Mouse (Mus musculus) left cerebral cortex, adult 11 months (tissue): ENCODE measurements at regions not wholly inside any gene's neighbourhood (a gene's known extent, or its start where the extent isn't known, plus 50 kb on each side); places are given as distances from the start of the nearest gene placed in this dataset.

ENCODE experiments used
- DNase-seq: peaks from one replicate; pipeline ENCODE4 v3.0.0; 2022; ENCODE audit warnings: low spot score

DNA sequence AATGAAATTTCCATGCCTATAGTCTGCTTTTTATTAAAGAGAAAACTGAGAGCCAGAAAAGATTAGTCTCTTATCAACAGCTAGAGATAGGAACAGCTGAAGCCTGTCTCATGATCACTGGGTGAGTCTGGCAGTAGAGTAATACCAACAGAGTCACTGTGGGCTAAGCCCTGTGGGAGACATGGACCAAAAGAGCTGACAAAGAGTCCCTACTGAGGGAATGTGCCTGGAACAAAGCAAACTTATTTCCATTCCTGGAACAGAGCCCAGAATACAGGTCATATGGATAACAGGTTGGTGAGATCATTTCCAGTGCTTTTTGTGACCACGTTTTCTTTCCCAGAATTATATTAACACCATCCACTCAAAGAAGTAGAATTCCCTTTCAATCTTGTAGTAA is 237.4 kb downstream of the Tmsb4x start:
- DNase-seq: no peak

DNA sequence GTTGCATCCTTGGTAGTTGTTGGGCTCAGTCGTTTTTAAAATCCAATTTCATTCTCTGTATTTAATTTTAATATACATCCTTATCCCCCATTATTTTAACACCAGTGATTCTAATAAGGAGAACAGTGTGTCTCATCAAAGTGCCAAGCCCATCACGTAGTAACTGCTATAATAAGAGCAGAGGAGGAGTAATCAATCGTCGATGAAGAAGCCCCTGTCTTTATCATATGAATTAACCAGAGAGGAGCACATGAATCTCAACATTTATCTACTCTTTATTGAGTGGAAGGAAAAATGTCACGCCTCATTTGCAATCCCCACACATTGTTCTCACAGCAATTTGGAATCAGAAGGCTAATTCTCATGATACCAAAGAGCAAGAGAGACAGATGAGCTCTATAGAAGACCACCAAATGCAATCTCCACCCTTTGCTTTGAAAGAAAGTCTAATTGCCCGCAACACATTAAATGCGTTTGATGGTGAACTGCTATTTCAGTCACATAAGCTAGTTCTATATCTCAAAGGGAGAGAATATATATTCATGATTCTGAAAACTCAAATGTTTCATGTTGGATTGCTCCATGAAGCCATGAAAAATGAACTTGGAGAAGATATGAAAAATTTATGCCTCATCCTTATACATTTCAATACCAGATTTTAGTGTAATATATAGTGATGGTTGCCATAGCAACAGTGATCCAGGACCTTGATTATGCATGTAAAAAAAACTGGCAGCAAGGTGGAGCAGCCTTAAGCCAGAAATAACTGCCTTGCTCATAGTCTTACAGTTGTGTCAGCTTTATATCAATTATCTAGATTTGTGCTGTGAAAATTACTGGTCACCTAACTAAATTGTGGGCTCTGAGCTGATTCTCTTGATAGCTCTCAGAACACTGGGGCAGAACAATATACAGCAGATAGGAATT is 244.2 kb downstream of the Tmsb4x start:
- no peak for DNase-seq

DNA sequence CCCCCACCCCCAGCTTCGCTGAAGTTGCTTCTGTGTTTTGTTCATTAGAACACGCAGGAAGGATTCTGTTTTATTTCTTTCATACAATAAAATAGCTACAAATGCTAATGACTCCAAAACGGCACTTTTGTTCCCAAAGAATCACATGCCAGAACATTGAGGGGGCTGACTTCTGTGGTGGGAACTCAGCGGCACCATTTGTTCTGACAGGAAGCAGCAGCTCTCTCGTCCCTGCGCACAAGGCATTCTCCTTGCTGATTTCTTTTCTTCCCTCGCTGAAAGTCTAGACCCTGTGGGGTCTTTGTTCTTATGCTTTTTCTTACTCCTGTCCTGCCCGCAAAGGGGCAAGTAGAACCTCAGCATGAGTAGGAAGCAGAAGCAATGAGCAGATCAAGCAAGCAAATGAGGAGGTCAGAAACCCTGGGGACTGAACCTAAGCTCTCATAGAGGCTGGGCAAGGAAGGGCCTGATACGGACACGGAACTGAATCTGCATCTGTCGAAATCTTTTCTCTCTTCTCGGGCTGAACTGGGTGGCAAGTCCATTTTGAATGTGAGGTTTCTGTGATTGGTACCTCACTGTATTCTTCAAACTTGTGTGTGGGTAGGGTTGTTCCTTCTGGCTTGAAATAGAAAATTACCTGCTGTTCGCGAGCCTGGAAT is 256.5 kb downstream of the Tmsb4x start:
- peak; percentile 21 for DNase-seq

DNA sequence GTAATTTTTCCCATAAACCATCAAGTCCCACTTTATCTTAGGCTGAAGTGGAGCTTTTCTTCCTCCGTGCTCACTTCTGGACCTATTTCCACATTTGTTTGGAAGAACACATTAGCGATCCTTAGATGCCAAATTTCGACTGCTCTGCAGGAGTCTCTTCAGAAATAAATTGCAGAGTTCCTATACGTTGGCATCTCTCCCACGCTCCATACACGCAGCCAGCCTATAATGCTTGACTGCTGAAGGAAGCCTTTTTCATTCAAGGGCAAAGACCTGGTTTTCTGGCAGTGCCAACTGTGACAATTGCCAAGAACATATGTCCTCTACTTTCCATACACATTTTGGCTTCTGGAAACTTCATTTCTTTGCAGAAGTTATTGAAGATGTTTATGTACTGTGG is 258.1 kb downstream of the Tmsb4x start:
- no peak for DNase-seq

DNA sequence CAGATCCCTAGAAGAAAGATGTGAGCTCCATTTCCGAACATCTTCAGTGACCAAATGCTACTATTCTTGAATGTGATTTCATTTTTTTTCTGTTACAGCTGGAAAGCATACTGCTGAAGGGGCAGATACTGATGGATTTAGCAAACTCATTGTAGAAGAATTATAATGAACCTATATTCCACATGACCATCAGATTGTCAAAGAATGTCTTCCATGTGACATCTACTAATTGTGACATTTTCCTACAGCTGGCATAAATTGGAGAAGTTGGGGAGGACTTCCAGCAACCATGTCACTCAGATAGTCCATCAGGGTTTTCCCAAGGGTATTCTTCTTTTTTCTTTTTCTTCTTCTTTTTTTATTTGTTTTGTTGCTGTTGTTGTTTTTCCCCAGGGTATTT is 263.2 kb downstream of the Tmsb4x start:
- no peak for DNase-seq

DNA sequence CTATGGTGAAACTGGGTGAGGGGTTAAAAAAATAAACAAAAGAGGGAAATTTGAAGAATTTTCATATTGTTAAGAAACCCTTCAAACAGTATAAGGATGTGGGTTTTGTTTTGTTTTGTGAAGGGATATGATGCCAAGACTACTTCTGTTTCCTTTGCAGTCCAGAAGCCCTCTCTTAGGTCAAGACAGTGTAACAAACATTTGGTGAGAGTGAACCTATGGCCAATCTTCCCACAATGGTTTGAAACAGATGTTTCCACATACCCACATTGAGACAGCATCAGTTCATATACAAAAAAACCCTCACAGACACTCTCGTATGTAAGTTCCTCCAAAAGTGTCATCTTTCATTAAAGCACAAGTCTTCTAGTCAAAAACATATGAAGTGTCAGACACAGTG is 263.6 kb downstream of the Tmsb4x start:
- no peak for DNase-seq

DNA sequence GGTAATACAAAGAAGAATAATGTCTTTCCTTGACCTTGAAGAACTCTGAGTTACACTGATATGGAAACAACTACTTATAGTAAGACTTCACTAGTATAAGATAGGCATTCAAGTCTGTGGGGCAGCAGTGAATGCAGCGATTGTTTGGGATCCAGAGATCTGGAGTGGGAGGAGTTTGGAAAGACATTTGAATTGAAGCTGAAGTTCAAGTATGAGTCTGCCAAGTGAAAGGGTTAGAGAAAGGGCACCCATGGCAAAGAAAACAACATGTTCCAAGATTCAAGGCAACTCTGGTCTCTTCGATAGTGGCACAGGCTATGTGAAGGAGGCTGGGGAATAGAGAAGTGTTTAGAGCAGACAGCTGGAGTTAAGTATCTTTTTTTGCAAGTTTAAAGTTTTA is 275.3 kb downstream of the Tmsb4x start:
- DNase-seq: no peak

DNA sequence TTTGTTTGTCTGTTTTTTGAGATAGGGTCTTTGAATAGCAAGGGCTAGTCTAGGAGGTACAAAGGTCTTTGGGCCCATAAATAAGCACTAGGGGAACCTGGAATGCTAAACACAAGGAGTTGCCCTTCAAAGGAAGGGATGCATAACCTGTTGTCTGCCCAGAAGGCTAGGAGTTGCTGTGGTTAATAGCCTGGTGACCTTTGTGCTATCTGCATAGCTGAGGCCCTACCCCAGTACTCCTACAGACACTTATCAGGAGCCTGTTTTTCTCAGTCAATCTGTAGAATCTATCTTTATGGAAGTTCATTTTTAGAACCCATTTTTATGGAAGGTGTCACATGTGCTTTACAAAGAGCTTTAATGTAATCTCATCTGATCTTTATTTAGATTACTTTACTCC is 276.6 kb downstream of the Tmsb4x start:
- DNase-seq: no peak

DNA sequence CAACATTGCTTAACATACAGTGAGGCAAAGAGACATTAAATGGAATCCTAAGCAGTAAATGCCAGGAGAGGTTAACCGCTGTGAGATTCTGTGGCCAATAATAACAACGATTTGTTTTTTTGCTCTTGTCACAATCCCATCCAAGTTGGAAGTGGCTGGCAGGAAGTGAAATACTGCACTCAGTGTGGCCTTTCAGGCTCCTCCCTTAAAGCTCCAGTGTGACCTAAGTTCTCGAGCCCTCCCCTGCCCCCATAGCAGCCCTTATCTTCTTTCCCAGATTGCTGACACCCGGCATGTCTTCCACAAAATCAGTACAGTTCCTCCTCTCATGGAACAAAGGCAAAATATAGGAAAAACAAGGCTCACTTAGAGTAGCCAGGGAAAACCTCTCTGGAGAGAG is 278.1 kb downstream of the Tmsb4x start:
- no peak for DNase-seq

DNA sequence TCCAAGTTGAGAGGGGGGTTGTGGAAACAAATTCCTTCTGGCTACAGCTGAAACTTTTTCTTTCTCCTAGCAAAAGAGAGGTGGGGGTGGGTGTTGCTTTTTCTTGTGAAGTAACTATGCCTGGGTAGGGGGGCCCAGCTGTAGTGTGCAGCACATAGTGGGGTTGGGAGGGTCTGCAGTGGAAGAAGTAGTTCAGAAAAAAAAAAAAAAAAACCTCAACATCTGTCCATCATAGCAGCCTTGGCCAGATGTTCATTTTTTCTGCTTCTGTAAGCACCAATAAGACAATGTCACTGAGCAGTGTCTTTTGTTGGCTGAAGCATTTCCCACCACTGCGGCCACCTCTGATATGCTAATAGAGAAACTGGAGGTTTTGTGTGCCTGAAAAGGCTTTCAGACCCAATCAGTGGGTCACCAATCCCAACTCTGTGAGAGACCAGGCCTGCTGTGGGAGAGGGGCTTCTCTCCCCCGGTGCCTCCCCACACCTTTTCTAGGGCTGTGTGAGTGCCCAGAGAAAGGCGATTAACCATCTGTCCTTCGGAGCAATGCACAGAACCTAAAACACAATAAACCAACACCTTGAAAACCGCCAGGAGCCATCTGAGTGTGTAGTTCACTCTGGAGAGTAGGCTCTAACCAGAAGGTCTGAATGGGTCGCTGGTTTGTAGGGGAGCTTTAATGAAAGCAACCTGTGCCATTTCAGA is 279.2 kb downstream of the Tmsb4x start:
- no peak for DNase-seq

DNA sequence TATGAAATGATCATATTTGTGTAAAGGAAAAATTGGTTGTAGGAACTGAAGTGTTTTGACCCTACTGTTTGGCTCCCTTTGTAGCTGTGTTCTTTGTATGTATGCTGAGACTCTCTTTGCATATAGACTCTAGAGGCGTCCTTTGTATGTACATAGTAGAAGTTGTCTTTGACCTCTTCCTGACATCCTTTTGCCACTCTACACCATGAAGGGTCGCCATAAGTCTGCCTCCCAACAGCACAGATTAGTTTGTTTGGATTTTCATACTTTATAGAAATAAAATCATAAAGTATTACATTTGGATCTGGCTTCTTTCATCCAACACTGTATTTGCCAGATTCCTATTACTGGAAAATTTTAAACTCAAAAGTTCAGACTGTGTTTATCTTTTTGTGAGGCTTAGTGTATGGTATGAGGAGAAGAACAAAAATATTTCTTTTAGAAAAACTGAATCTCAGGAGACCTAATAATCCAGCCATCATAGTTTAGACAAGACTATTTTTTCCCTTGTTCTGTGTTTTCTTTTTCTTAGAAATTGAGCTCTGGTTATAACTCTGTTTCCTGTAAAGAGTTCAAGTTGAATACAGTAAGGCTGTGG is 293.7 kb downstream of the Tmsb4x start:
- DNase-seq: no peak

DNA sequence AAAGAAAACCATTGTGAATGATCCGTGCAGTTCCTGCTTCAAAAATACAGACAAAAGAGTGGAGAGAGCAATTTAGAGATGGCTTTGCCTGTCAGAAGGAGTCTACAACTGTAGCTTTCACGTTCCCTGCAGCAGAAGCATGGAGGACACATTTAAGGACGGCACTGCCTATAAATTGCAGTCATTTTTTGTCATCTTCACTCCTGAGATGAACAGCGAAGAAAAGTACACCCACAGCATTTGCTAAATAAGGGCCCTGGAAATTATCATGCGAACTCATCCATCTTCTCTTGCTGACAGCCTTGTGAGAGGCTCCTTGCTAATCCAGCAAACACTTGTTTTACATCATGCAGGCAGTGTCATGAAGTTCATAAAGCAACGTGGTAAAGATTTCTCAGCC is 302.5 kb downstream of the Tmsb4x start:
- peak; percentile 11 for DNase-seq

DNA sequence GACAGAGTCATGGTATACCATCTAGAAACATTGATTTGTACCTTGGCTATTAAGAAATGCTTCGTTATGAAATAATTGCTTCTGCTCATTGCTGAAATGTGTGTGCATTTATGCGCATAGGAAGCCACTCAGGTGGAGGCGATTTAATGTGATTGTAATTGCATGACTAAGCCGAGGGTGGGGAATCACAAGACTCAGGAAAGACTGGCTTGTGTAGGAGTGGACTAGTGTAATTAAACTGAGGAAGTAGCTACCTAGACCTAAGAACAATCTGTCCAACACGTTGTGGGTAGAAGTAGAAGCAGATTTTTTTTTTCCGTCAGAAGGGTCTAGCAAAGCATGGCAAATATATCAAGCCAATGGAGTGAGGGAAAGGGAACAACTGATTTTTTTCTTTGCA is 308.4 kb downstream of the Tmsb4x start:
- DNase-seq: peak; percentile 5

DNA sequence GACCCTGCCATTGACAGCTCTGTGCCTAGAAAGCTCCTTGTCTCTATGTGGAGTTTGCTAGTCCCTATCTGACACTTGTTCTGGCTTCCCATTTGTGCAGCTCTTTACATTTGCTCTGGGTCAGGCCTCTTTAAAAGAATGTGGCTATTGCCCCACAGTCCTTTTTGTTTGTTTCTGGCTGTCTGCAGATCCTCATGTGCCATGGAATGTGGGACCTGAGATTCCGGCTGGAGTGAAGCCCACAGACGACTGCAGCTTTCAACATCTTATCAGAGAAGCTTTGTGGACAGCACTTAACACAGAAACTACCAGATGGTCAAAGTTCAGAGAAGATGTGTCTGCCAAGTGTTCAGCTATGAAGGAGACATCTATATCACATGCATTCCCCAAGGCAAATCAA is 309.7 kb upstream of the Egfl6 start:
- no peak for DNase-seq

DNA sequence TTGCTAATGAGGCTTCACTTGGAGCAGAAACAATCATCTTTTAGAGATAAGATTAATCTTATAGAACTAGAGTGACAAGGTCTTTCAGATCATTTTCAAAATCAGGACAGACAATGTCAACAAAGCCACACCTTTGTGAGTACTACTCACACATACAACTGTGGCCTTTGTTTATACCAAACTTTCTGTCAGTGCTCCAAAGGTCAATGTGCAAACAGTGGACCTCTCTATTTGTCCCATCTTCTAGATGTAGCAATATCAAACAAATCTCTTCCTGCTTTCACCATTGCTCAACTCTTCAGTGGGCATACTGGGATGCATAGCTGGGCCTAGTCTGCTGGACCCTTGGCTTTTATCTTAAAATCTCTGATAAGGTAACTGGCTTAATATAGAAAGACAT is 300.9 kb upstream of the Egfl6 start:
- no peak for DNase-seq

DNA sequence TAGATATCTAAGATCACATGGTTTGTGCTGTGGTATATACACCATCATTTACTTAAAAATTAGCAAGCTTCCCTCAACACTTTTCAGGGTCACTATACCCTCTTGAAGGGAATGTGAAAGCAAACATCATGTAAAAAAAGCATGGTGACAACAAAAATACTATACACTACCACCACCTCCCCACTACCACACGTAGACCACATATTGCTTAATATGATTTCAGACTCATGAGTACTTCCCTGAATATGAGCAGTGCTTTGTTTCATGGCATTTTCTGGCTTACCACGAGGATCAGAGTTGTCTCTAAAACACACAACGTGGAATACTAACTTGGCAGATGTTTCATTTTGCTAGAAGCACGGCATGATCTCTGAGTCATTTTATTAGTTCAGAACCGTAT is 284.0 kb upstream of the Egfl6 start:
- no peak for DNase-seq

DNA sequence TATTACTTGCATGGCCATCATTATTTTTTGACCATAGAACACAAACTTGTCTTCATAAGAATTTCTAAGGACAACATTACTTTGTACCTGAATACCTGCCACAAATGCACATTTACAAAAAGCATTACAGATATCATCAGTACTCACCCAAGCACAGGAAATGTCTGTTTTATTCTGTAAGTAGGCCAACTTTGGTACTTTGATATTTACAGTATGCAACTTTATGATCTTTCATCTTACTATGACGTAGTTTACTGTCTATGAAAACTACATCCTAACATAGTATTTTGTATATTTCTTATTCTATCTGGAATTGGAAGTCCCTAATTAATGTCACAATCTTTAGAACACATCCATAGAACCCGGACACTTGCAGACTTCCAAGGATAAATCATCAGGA is 282.2 kb upstream of the Egfl6 start:
- no peak for DNase-seq
